Mouse (Mus musculus): ENCODE data around the gene Kif2a. TPM values are rescaled to one million over a fixed set of nuclear protein-coding genes. Genes with fewer than 3 reads are reported as not detected.
A peak's percentile ranks its signal among the peaks of the same experiment; 100 is the strongest.

The Kif2a gene
- total and polyA plus RNA-seq, 3 experiments: 18.0 to 310 (median 135) TPM

GRCm38 (mm10) chr13:106936256-106937137 is 85.4 kb downstream of the Kif2a start, which contains the start of gene Ipo11 (continued):
- TF ChIP-seq KAT2A (conservative IDR thresholded peaks at IDR 0.05; ENCODE audit: low read depth, low read length) (no peak; the same call in 1 of the 2 replicates), USF2 (IDR thresholded peaks at IDR 0.05; ENCODE audit: borderline replicate concordance in 1 of 2, insufficient read depth in 1 of 2, low read depth in 1 of 2, low read length in 2 of 2) (no peak), MYC (IDR thresholded peaks at IDR 0.05; ENCODE audit: low read depth, low read length) (peak; percentile 29; the same call in 1 of the 2 replicates)

- Histone ChIP-seq H3K9me3 (replicated peaks; ENCODE audit: insufficient read depth, low read length) (no peaks in the 10 kb centered on the region), H3K79me2 (ENCODE audit: control insufficient read depth, insufficient read depth, low read length, poor library complexity) (peaks cover 38% of the 10 kb centered on the region), H3K4me1 (ENCODE audit: control insufficient read depth in 1 of 2, insufficient read depth in 2 of 2, low read length in 2 of 2) (no peaks in the 10 kb centered on the region; a peak in 1 of 4 replicates), H3K9ac (ENCODE audit: control insufficient read depth, low read depth, low read length, poor library complexity, severe bottlenecking) (peak overlapping the region; percentile 83), H3K27ac (ENCODE audit: control insufficient read depth, low read depth, low read length) (peak overlapping the region; percentile 12; the same call in 1 of the 2 replicates), H3K27me3 (ENCODE audit: control insufficient read depth in 1 of 2, insufficient read depth in 2 of 2, low read length in 2 of 2) (no peaks in the 10 kb centered on the region), H3K36me3 (ENCODE audit: control insufficient read depth in 1 of 2, insufficient read depth in 2 of 2, low read length in 2 of 2) (peaks cover 0 to 6% of the 10 kb centered on the region in 2 experiments; a peak in 2 of 4 replicates), H3K4me3 (ENCODE audit: control insufficient read depth in 1 of 2, insufficient read depth in 1 of 2, low read depth in 2 of 2, low read length in 2 of 2) (peak overlapping the region; percentile 79 to 81)
- no peak for TF ChIP-seq CHD1 (IDR thresholded peaks at IDR 0.05; ENCODE audit: low read depth, low read length)
- TF ChIP-seq TCF12 (IDR thresholded peaks at IDR 0.05; ENCODE audit: low read depth, low read length): peak; percentile 15; the same call in 1 of the 2 replicates
- no peak for TF ChIP-seq NELFE (IDR thresholded peaks at IDR 0.05; ENCODE audit: low read depth, low read length)
- TF ChIP-seq ZMIZ1 (IDR thresholded peaks at IDR 0.05; ENCODE audit: low read depth, low read length): no peak
- no peak for TF ChIP-seq POLR2A (IDR thresholded peaks at IDR 0.05; ENCODE audit: control insufficient read depth in 1 of 2, insufficient read depth in 1 of 2, low read depth in 1 of 2, low read length in 2 of 2, poor library complexity in 1 of 2)
- TF ChIP-seq HCFC1 (IDR thresholded peaks at IDR 0.05; ENCODE audit: low read depth, low read length): no peak
- 0 out of 2 replicates have a peak, but pooled peaks have one; percentile 8 for TF ChIP-seq TAL1 (IDR thresholded peaks at IDR 0.05; ENCODE audit: low read length)
- TF ChIP-seq RAD21 (IDR thresholded peaks at IDR 0.05; ENCODE audit: low read depth, low read length): no peak
- no peak for TF ChIP-seq MYC (IDR thresholded peaks at IDR 0.05; ENCODE audit: low read depth, low read length)
- TF ChIP-seq EP300 (IDR thresholded peaks at IDR 0.05; ENCODE audit: low read depth in 1 of 2, low read length in 2 of 2): peak in 1 of 2 experiments; percentile 42; a peak in 2 of 4 replicates
- TF ChIP-seq SMC3 (IDR thresholded peaks at IDR 0.05; ENCODE audit: low read depth, low read length): no peak
- peak; percentile 83 for TF ChIP-seq ZNF384 (IDR thresholded peaks at IDR 0.05; ENCODE audit: low read depth, low read length)
- no peak for TF ChIP-seq ETS1 (IDR thresholded peaks at IDR 0.05; ENCODE audit: low read depth, low read length)
- no peak for TF ChIP-seq MAZ (IDR thresholded peaks at IDR 0.05; ENCODE audit: low read depth, low read length)
- no peak for TF ChIP-seq POLR2AphosphoS2 (IDR thresholded peaks at IDR 0.05; ENCODE audit: low read length)
- TF ChIP-seq CHD2 (IDR thresholded peaks at IDR 0.05; ENCODE audit: low read length): no peak
- peak; percentile 33; the same call in 1 of the 2 replicates for TF ChIP-seq MXI1 (IDR thresholded peaks at IDR 0.05; ENCODE audit: low read depth, low read length)
- no peak for TF ChIP-seq TBP (IDR thresholded peaks at IDR 0.05; ENCODE audit: low read depth, low read length)
- no peak for TF ChIP-seq SIN3A (IDR thresholded peaks at IDR 0.05; ENCODE audit: low read length)
- TF ChIP-seq JUND (IDR thresholded peaks at IDR 0.05; ENCODE audit: low read depth, low read length): no peak
- peak; percentile 71 for TF ChIP-seq RCOR1 (IDR thresholded peaks at IDR 0.05; ENCODE audit: low read depth, low read length)
- no peak for TF ChIP-seq USF1 (IDR thresholded peaks at IDR 0.05; ENCODE audit: low read depth, low read length)
- TF ChIP-seq ZC3H11A (IDR thresholded peaks at IDR 0.05; ENCODE audit: low read depth, low read length): no peak
- 0 out of 2 replicates have a peak, but pooled peaks have one; percentile 16 for TF ChIP-seq GATA1 (IDR thresholded peaks at IDR 0.05; ENCODE audit: low read depth, low read length)
- TF ChIP-seq USF2 (IDR thresholded peaks at IDR 0.05; ENCODE audit: borderline replicate concordance in 1 of 2, insufficient read depth in 1 of 2, low read depth in 1 of 2, low read length in 2 of 2): no peak
- TF ChIP-seq CTCF (IDR thresholded peaks at IDR 0.05 in 2 of 3, conservative IDR thresholded peaks at IDR 0.05 in 1 of 3; ENCODE audit: control insufficient read depth in 1 of 3, insufficient read depth in 1 of 3, low read depth in 2 of 3, low read length in 3 of 3, poor library complexity in 1 of 3, severe bottlenecking in 1 of 3): no peak
- no peak for TF ChIP-seq KAT2A (conservative IDR thresholded peaks at IDR 0.05; ENCODE audit: low read depth, low read length)
- no peak for TF ChIP-seq ZKSCAN1 (IDR thresholded peaks at IDR 0.05; ENCODE audit: low read depth, low read length)
- TF ChIP-seq MYB (IDR thresholded peaks at IDR 0.05; ENCODE audit: low read depth, low read length): no peak
- TF ChIP-seq ELF1 (IDR thresholded peaks at IDR 0.05; ENCODE audit: low read depth, low read length): no peak
- TF ChIP-seq MAX (IDR thresholded peaks at IDR 0.05; ENCODE audit: low read length): no peak
- TF ChIP-seq POLR2AphosphoS5 (IDR thresholded peaks at IDR 0.05; ENCODE audit: borderline replicate concordance, low read depth, low read length): no peak
- DNase-seq (ENCODE audit: low read depth, low spot score): peak; percentile 50
These were observed 86.1 kb downstream of the Kif2a start for GRCm38 (mm10) chr13:106935871-106936255.

Measured in MEL (cell line).